Mouse (Mus musculus) CH12.LX (cell line): ENCODE measurements around the gene Ubald2. TPM values are rescaled to one million over a fixed set of nuclear protein-coding genes. Genes with fewer than 3 reads are reported as not detected.

Experiments used
- DNase-seq: peaks from one replicate; pipeline ENCODE4 v3.0.0-alpha.2; 2013; ENCODE audit errors: extremely low read depth
- H3K27ac ChIP-seq: 2 replicates; pipeline ENCODE4 v1.5.1; 2012; ENCODE audit warnings: low read depth, mild to moderate bottlenecking, control low read depth, moderate library complexity; ENCODE audit not compliant: insufficient read depth
- H3K27me3 ChIP-seq: replicated peaks from 2 replicates; pipeline ENCODE3; 2012; ENCODE audit warnings: inconsistent platforms
- H3K36me3 ChIP-seq, 2 experiments: replicated peaks in 1 of 2; 2 replicates each; pipeline versions ENCODE3 to v1.6.1; 2012; ENCODE audit warnings: inconsistent platforms in 1 of 2, low read length in 1 of 2, mild to moderate bottlenecking in 1 of 2, mixed read lengths in 1 of 2, moderate library complexity in 1 of 2; ENCODE audit not compliant: control insufficient read depth in 1 of 2, insufficient read depth in 1 of 2
- H3K4me1 ChIP-seq, 2 experiments: 2 replicates each; pipeline ENCODE4 v1.6.1; 2012; ENCODE audit warnings: inconsistent platforms in 1 of 2, moderate library complexity in 1 of 2; ENCODE audit not compliant: insufficient read depth in 2 of 2, control insufficient read depth in 1 of 2
- H3K4me2 ChIP-seq: 2 replicates; pipeline ENCODE4 v1.6.1; 2012; ENCODE audit warnings: low read depth, mild to moderate bottlenecking, control low read depth; ENCODE audit not compliant: poor library complexity, insufficient read depth, severe bottlenecking
- H3K4me3 ChIP-seq, 3 experiments: fragments of 150-350 bp in 1 of 3; sonication (generic) in 1 of 3; replicated peaks in 1 of 3; 2 replicates each; pipeline versions ENCODE3 to v1.5.1; 2011 to 2012; ENCODE audit warnings: low read depth in 2 of 3, low read length in 2 of 3, mild to moderate bottlenecking in 2 of 3, moderate library complexity in 2 of 3, control low read depth in 1 of 3, improper control_type of control experiment in 1 of 3, inconsistent platforms in 1 of 3, mixed read lengths in 1 of 3; ENCODE audit not compliant: poor library complexity in 1 of 3
- H3K79me2 ChIP-seq: replicated peaks from 2 replicates; pipeline ENCODE4 v1.6.1; 2012; ENCODE audit warnings: mild to moderate bottlenecking, moderate library complexity; ENCODE audit not compliant: control insufficient read depth, poor library complexity, insufficient read depth, severe bottlenecking; ENCODE audit errors: extremely low read depth
- H3K9ac ChIP-seq: 2 replicates; pipeline ENCODE4 v1.6.1; 2012; ENCODE audit warnings: low read depth, mild to moderate bottlenecking, control low read depth, moderate library complexity; ENCODE audit not compliant: insufficient read depth
- H3K9me3 ChIP-seq: replicated peaks from 2 replicates; pipeline ENCODE3; 2012; ENCODE audit warnings: low read length, inconsistent platforms, mixed read lengths
- BHLHE40 ChIP-seq: IDR thresholded peaks from 2 replicates; pipeline ENCODE4 v1.6.1; 2011; ENCODE audit warnings: mild to moderate bottlenecking, low read depth, low read length, improper control_type of control experiment
- CHD1 ChIP-seq: IDR thresholded peaks from 2 replicates; pipeline ENCODE4 v1.6.1; 2012; ENCODE audit warnings: low read depth, low read length, improper control_type of control experiment, inconsistent platforms
- CHD2 ChIP-seq: IDR thresholded peaks from 2 replicates; pipeline ENCODE4 v1.6.1; 2011; ENCODE audit warnings: low read length, improper control_type of control experiment
- CTCF ChIP-seq, 2 experiments: IDR thresholded peaks in 1 of 2; conservative IDR thresholded peaks in 1 of 2; 2 replicates each; pipeline ENCODE4 v1.5.1; 2011 to 2012; ENCODE audit warnings: low read depth in 2 of 2, low read length in 2 of 2, improper control_type of control experiment in 1 of 2, inconsistent platforms in 1 of 2, mild to moderate bottlenecking in 1 of 2, moderate library complexity in 1 of 2
- E2F4 ChIP-seq: IDR thresholded peaks from 2 replicates; pipeline ENCODE4 v1.6.1; 2011; ENCODE audit warnings: low read depth, low read length, improper control_type of control experiment; ENCODE audit not compliant: insufficient replicate concordance
- ELF1 ChIP-seq: IDR thresholded peaks from 2 replicates; pipeline ENCODE4 v1.6.1; 2014; ENCODE audit warnings: low read depth, mild to moderate bottlenecking, inconsistent platforms, low read length, improper control_type of control experiment
- EP300 ChIP-seq: IDR thresholded peaks from 2 replicates; pipeline ENCODE4 v1.6.1; 2011; ENCODE audit warnings: low read length, improper control_type of control experiment
- ETS1 ChIP-seq: conservative IDR thresholded peaks from 2 replicates; pipeline ENCODE4 v1.6.1; 2012; ENCODE audit warnings: low read depth, mild to moderate bottlenecking, inconsistent platforms, low read length, improper control_type of control experiment, moderate library complexity
- GABPA ChIP-seq: IDR thresholded peaks from 2 replicates; pipeline ENCODE4 v1.6.1; 2012; ENCODE audit warnings: low read depth, low read length, improper control_type of control experiment, inconsistent platforms; ENCODE audit not compliant: insufficient replicate concordance
- HCFC1 ChIP-seq: IDR thresholded peaks from 2 replicates; pipeline ENCODE4 v1.6.1; 2012; ENCODE audit warnings: low read depth, mild to moderate bottlenecking, inconsistent platforms, low read length, improper control_type of control experiment
- IRF4 ChIP-seq: IDR thresholded peaks from 2 replicates; pipeline ENCODE4 v1.6.1; 2014; ENCODE audit warnings: low read depth, mild to moderate bottlenecking, inconsistent platforms, low read length, improper control_type of control experiment
- JUN ChIP-seq: IDR thresholded peaks from 2 replicates; pipeline ENCODE4 v1.6.1; 2011; ENCODE audit warnings: low read depth, mild to moderate bottlenecking, low read length, improper control_type of control experiment, moderate library complexity; ENCODE audit not compliant: insufficient read depth
- JUND ChIP-seq: conservative IDR thresholded peaks from 2 replicates; pipeline ENCODE4 v1.6.1; 2011; ENCODE audit warnings: low read depth, low read length, improper control_type of control experiment
- KAT2A ChIP-seq: IDR thresholded peaks from 2 replicates; pipeline ENCODE4 v1.6.1; 2012; ENCODE audit warnings: low read length, improper control_type of control experiment, inconsistent platforms; ENCODE audit not compliant: insufficient replicate concordance
- MAFK ChIP-seq: IDR thresholded peaks from 2 replicates; pipeline ENCODE4 v1.6.1; 2011; ENCODE audit warnings: low read length, improper control_type of control experiment; ENCODE audit not compliant: insufficient replicate concordance
- MAX ChIP-seq: IDR thresholded peaks from 2 replicates; pipeline ENCODE4 v1.6.1; 2011; ENCODE audit warnings: low read length, improper control_type of control experiment
- MAZ ChIP-seq: IDR thresholded peaks from 2 replicates; pipeline ENCODE4 v1.6.1; 2012; ENCODE audit warnings: low read depth, mild to moderate bottlenecking, inconsistent platforms, low read length, improper control_type of control experiment, moderate library complexity
- MEF2A ChIP-seq: IDR thresholded peaks from 2 replicates; pipeline ENCODE4 v1.6.1; 2014; ENCODE audit warnings: low read depth, mild to moderate bottlenecking, inconsistent platforms, low read length, improper control_type of control experiment, borderline replicate concordance
- MXI1 ChIP-seq: IDR thresholded peaks from 2 replicates; pipeline ENCODE4 v1.6.1; 2011; ENCODE audit warnings: mild to moderate bottlenecking, low read depth, low read length, improper control_type of control experiment
- MYC ChIP-seq: IDR thresholded peaks from 2 replicates; pipeline ENCODE4 v1.6.1; 2011; ENCODE audit warnings: low read depth, mild to moderate bottlenecking, improper control_type of control experiment, low read length
- NELFE ChIP-seq: IDR thresholded peaks from 2 replicates; pipeline ENCODE4 v1.6.1; 2011; ENCODE audit warnings: low read depth, low read length, improper control_type of control experiment
- NRF1 ChIP-seq: IDR thresholded peaks from 2 replicates; pipeline ENCODE4 v1.6.1; 2014; ENCODE audit warnings: low read depth, mild to moderate bottlenecking, inconsistent platforms, low read length, improper control_type of control experiment, moderate library complexity
- PAX5 ChIP-seq: IDR thresholded peaks from 2 replicates; pipeline ENCODE4 v1.6.1; 2012; ENCODE audit warnings: low read length, inconsistent platforms, mixed read lengths
- POLR2A ChIP-seq: IDR thresholded peaks from 2 replicates; pipeline ENCODE4 v1.6.1; 2011; ENCODE audit warnings: low read depth, mild to moderate bottlenecking, improper control_type of control experiment, low read length
- POLR2AphosphoS2 ChIP-seq: IDR thresholded peaks from 2 replicates; pipeline ENCODE4 v1.6.1; 2011; ENCODE audit warnings: low read depth, low read length, improper control_type of control experiment
- RAD21 ChIP-seq: IDR thresholded peaks from 2 replicates; pipeline ENCODE4 v1.6.1; 2011; ENCODE audit warnings: low read depth, mild to moderate bottlenecking, low read length, improper control_type of control experiment, moderate library complexity
- RCOR1 ChIP-seq: conservative IDR thresholded peaks from 2 replicates; pipeline ENCODE4 v1.6.1; 2012; ENCODE audit warnings: low read depth, mild to moderate bottlenecking, inconsistent platforms, low read length, improper control_type of control experiment
- SIN3A ChIP-seq: IDR thresholded peaks from 2 replicates; pipeline ENCODE4 v1.6.1; 2012; ENCODE audit warnings: low read length, improper control_type of control experiment, inconsistent platforms
- SMC3 ChIP-seq: IDR thresholded peaks from 2 replicates; pipeline ENCODE4 v1.6.1; 2011; ENCODE audit warnings: low read depth, low read length, improper control_type of control experiment
- TBP ChIP-seq: conservative IDR thresholded peaks from 2 replicates; pipeline ENCODE4 v1.6.1; 2011; ENCODE audit warnings: low read depth, low read length, improper control_type of control experiment
- TCF12 ChIP-seq: IDR thresholded peaks from 2 replicates; pipeline ENCODE4 v1.6.1; 2014; ENCODE audit warnings: low read depth, mild to moderate bottlenecking, inconsistent platforms, low read length, improper control_type of control experiment
- UBTF ChIP-seq: IDR thresholded peaks from 2 replicates; pipeline ENCODE4 v1.6.1; 2012; ENCODE audit warnings: low read depth, mild to moderate bottlenecking, inconsistent platforms, low read length, improper control_type of control experiment, moderate library complexity
- USF1 ChIP-seq: IDR thresholded peaks from 2 replicates; pipeline ENCODE4 v1.6.1; 2014; ENCODE audit warnings: low read depth, mild to moderate bottlenecking, inconsistent platforms, low read length, improper control_type of control experiment
- USF2 ChIP-seq: conservative IDR thresholded peaks from 2 replicates; pipeline ENCODE4 v1.6.1; 2011; ENCODE audit warnings: low read depth, low read length, improper control_type of control experiment
- ZC3H11A ChIP-seq: IDR thresholded peaks from 2 replicates; pipeline ENCODE4 v1.6.1; 2012; ENCODE audit warnings: low read depth, mild to moderate bottlenecking, inconsistent platforms, low read length, improper control_type of control experiment
- ZKSCAN1 ChIP-seq: IDR thresholded peaks from 2 replicates; pipeline ENCODE4 v1.6.1; 2012; ENCODE audit warnings: low read depth, inconsistent platforms, low read length, improper control_type of control experiment, borderline replicate concordance
- ZMIZ1 ChIP-seq: IDR thresholded peaks from 2 replicates; pipeline ENCODE4 v1.6.1; 2012; ENCODE audit warnings: low read depth, mild to moderate bottlenecking, inconsistent platforms, low read length, improper control_type of control experiment
- ZNF384 ChIP-seq: IDR thresholded peaks from 2 replicates; pipeline ENCODE4 v1.6.1; 2012; ENCODE audit warnings: low read depth, low read length, improper control_type of control experiment, inconsistent platforms
- dilution Hi-C: fragments of 300-500 bp; cut with MboI; formaldehyde crosslinking; loops from 2 replicates; pipeline ENCODE4 v1.14.3; 2020; ENCODE audit warnings: low sequenced_read_pairs; ENCODE audit not compliant: extremely low pct_unique_long_range_greater_than_20kb, extremely low pct_ligation_motif_present
- in situ Hi-C: fragments of 300-500 bp; cut with MboI; formaldehyde crosslinking; loops from 3 replicates; pipeline ENCODE4 v1.14.3; 2019; ENCODE audit warnings: low sequenced_read_pairs, low pct_ligation_motif_present, low pct_unique_long_range_greater_than_20kb, mixed read lengths
- polyA plus RNA-seq: library from polyadenylated mRNA; unstranded; fragments of >175 nt; gene quantifications from 2 replicates; pipeline ENCODE4 v1.2.1, GENCODE M21; 2012; ENCODE audit warnings: low read depth; ENCODE audit not compliant: insufficient read length
- total RNA-seq, 2 experiments: library from RNA; depleted of rRNA; stranded (reverse); fragments of 300-350 nt in 1 of 2; fragments of >200 nt in 1 of 2; gene quantifications; 2 replicates each; pipeline ENCODE4 v1.2.3; 2012 to 2014

The Ubald2 gene
- total and polyA plus RNA-seq, 3 experiments: 228 to 436 (median 336) TPM

DNA sequence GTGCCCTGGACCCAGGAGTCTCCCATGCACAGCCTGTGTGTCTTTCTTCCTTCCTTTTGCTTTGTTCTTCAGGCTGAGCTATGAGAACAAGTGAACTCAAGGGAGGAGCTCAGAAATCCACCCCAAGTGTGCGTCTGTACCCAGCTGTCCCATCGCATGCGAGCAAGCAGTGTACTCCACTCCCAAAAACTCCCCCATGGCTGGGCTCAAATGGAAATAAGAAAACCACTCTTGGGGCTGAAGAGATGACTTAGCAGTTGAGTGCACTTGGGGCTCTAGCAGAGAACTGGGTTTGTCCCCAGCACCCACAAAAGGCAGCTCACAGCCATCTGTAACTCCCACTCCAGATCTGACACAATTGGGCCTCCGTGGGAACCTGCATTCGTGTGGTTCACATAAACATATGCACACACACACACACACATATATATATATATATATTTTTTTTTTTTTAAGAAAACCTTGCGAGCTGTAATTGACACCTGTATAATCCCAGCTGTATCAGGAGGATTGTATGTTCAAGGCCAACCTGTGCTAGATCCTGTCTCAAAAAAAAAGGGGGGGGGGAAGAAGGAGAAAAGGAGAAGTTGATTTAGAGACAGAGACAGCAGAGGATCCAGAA is 14.9 kb upstream of the Ubald2 start:
- peak; percentile 89 for DNase-seq
- in situ Hi-C loops: loop anchor here (25.0 kb wide), 1 partner anchor 782 kb away; the partner anchor contains the start of gene Slc25a19

DNA sequence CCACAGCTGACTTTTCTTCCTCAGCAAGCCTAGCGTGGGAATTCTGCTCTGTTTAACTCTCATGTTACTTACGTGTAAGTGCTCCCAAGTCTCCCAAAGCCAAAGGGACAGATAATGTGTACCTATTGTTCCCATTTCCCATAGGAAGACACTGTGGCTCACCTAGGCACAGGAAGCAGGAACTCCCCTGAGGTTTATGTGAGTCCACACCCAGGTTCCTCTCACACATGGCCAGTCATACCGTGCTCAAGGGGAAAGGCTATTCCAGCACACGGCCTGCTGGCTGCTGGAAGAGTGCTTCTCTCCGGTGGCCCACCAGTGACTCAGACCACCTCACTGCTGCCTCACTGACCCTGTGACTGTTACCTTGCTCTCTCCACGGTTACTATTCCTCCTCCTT is 12.8 kb upstream of the Ubald2 start:
- no peaks in the 10 kb centered on the region for H3K27me3 ChIP-seq
- dilution Hi-C loops (no loop called here), in situ Hi-C loops (loop anchor here (25.0 kb wide), 1 partner anchor 784 kb away; the partner anchor contains the start of gene Slc25a19)
- peak overlapping the region; percentile 64 for H3K27ac ChIP-seq
- peaks cover 0 to 3% of the 10 kb centered on the region in 2 experiments for H3K36me3 ChIP-seq
- DNase-seq: no peak
- no peaks in the 10 kb centered on the region for H3K9me3 ChIP-seq
- H3K79me2 ChIP-seq: peaks cover 26% of the 10 kb centered on the region
- peaks cover 43 to 92% of the 10 kb centered on the region in 2 experiments for H3K4me1 ChIP-seq
- peak overlapping the region; percentile 40 for H3K4me2 ChIP-seq
- peak overlapping the region; percentile 4 for H3K9ac ChIP-seq
- H3K4me3 ChIP-seq: peak overlapping the region in 1 of 3 experiments; percentile 32
- no peak for TF ChIP-seq NRF1
- no peak for TF ChIP-seq ZKSCAN1
- TF ChIP-seq MAFK: no peak
- TF ChIP-seq JUND: no peak
- TF ChIP-seq NELFE: 0 out of 2 replicates have a peak, but pooled peaks have one; percentile 11
- TF ChIP-seq JUN: no peak
- 0 out of 2 replicates have a peak, but pooled peaks have one; percentile 33 for TF ChIP-seq MXI1
- no peak for TF ChIP-seq PAX5
- TF ChIP-seq EP300: peak; percentile 45
- no peak; the same call in 1 of the 2 replicates for TF ChIP-seq MAZ
- no peak for TF ChIP-seq POLR2AphosphoS2
- TF ChIP-seq GABPA: no peak
- TF ChIP-seq IRF4: peak; percentile 62
- no peak for TF ChIP-seq RCOR1
- TF ChIP-seq BHLHE40: peak; percentile 41; the same call in 1 of the 2 replicates

More for the DNA sequence above, 14.9 kb upstream of the Ubald2 start:
- dilution Hi-C loops: no loop called here
- Histone ChIP-seq H3K27ac (peak overlapping the region; percentile 99), H3K4me3 (no peak overlapping the region), H3K4me2 (peak overlapping the region; percentile 63), H3K9ac (peak overlapping the region; percentile 57), H3K4me1 (peaks cover 54 to 93% of the 10 kb centered on the region in 2 experiments), H3K79me2 (peaks cover 28% of the 10 kb centered on the region), H3K36me3 (peaks cover 0 to 3% of the 10 kb centered on the region in 2 experiments), H3K9me3 (no peaks in the 10 kb centered on the region)
- TF ChIP-seq GABPA: no peak
- peak; percentile 19; the same call in 1 of the 2 replicates for TF ChIP-seq JUND
- no peak for TF ChIP-seq ZKSCAN1
- TF ChIP-seq MEF2A: peak; percentile 73
- peak; percentile 85 for TF ChIP-seq EP300
- TF ChIP-seq POLR2A: 0 out of 2 replicates have a peak, but pooled peaks have one; percentile 2
- TF ChIP-seq UBTF: no peak
- TF ChIP-seq E2F4: no peak
- no peak for TF ChIP-seq USF2
- TF ChIP-seq MXI1: no peak; the same call in 1 of the 2 replicates
- TF ChIP-seq SMC3: no peak; the same call in 1 of the 2 replicates
- TF ChIP-seq RCOR1: peak; percentile 85; the same call in 1 of the 2 replicates
- no peak for TF ChIP-seq PAX5
- TF ChIP-seq MAX: peak; percentile 75
- TF ChIP-seq KAT2A: 0 out of 2 replicates have a peak, but pooled peaks have one; percentile 49
- peak; percentile 78 for TF ChIP-seq CHD2
- 0 out of 2 replicates have a peak, but pooled peaks have one; percentile 25 for TF ChIP-seq NRF1
- TF ChIP-seq IRF4: peak; percentile 91
- TF ChIP-seq RAD21: peak; percentile 1
- peak; percentile 81 for TF ChIP-seq MAFK
- TF ChIP-seq TCF12: peak; percentile 90
- TF ChIP-seq ETS1: peak; percentile 87
- peak; percentile 44 for TF ChIP-seq HCFC1
- no peak for TF ChIP-seq USF1
- TF ChIP-seq TBP: no peak
- TF ChIP-seq ZNF384: peak; percentile 76
- TF ChIP-seq BHLHE40: peak; percentile 83
- no peak; the same call in 1 of the 2 replicates for TF ChIP-seq MAZ
- no peak for TF ChIP-seq SIN3A
- no peak; the same call in 1 of the 2 replicates for TF ChIP-seq ZMIZ1
- no peak for TF ChIP-seq CTCF (conservative IDR thresholded peaks at IDR 0.05 in 1 of 2, IDR thresholded peaks at IDR 0.05 in 1 of 2; ENCODE audit: low read depth in 2 of 2, low read length in 2 of 2)
- TF ChIP-seq ZC3H11A: no peak
- no peak; the same call in 1 of the 2 replicates for TF ChIP-seq MYC
- TF ChIP-seq POLR2AphosphoS2: no peak
- TF ChIP-seq NELFE: peak; percentile 25; the same call in 1 of the 2 replicates
- peak; percentile 22; the same call in 1 of the 2 replicates for TF ChIP-seq JUN
- no peak for TF ChIP-seq CHD1
- no peak for TF ChIP-seq ELF1
- TF ChIP-seq, all 38 proteins: peak for 19
- H3K27me3 ChIP-seq: no peaks in the 10 kb centered on the region
